Mouse (Mus musculus): ENCODE data around the gene Eci1. TPM values are rescaled to one million over a fixed set of nuclear protein-coding genes. Genes with fewer than 3 reads are reported as not detected.

Eci1 gene
- polyA plus RNA-seq, 1 experiment from 2014 or later, result 68.2 TPM

- ATAC-seq (ENCODE audit: insufficient number of reproducible peaks, low FRiP score, low TSS enrichment, low read depth), result no peak
- no peak overlapping the region for H3K9ac ChIP-seq
Observed at GRCm38 (mm10) chr17:24463374-24464133, 37.1 kb downstream of the Eci1 start.

GRCm38 (mm10) chr17:24468636-24469246 lies 42.3 kb downstream of the Eci1 start:
- no peak overlapping the region for H3K4me3 ChIP-seq
- no peak overlapping the region for H3K27ac ChIP-seq
- H3K9me3 ChIP-seq, result no peaks in the 10 kb centered on the region
- H3K27me3 ChIP-seq, result no peaks in the 10 kb centered on the region
- no peak overlapping the region for H3K4me2 ChIP-seq
- ATAC-seq (ENCODE audit: insufficient number of reproducible peaks, low FRiP score, low TSS enrichment, low read depth), result no peak
- H3K4me1 ChIP-seq, result peaks cover 32% of the 10 kb centered on the region
- H3K9ac ChIP-seq, result no peak overlapping the region
- H3K36me3 ChIP-seq, result peaks cover 3% of the 10 kb centered on the region; the same call in 1 of the 2 replicates
- 91% methylated on average over 5 of the region's 5 CpGs for WGBS

More at GRCm38 (mm10) chr17:24463374-24464133, 37.1 kb downstream of the Eci1 start:
- Histone ChIP-seq H3K4me2 (no peak overlapping the region), H3K4me3 (no peak overlapping the region), H3K4me1 (no peaks in the 10 kb centered on the region), H3K27ac (no peak overlapping the region), H3K27me3 (no peaks in the 10 kb centered on the region), H3K9me3 (no peaks in the 10 kb centered on the region), H3K36me3 (no peaks in the 10 kb centered on the region)
- WGBS, result 51% methylated on average over 6 of the region's 6 CpGs

- Histone ChIP-seq H3K9me3 (no peaks in the 10 kb centered on the region), H3K9ac (peak overlapping the region; percentile 76), H3K4me1 (peaks cover 39% of the 10 kb centered on the region), H3K4me2 (peak overlapping the region; percentile 95), H3K36me3 (peaks cover 10% of the 10 kb centered on the region; the same call in 1 of the 2 replicates), H3K27me3 (no peaks in the 10 kb centered on the region), H3K27ac (peak overlapping the region; percentile 88), H3K4me3 (peak overlapping the region; percentile 88)
- 16% methylated on average over 7 of the region's 7 CpGs for WGBS
- ATAC-seq (ENCODE audit: insufficient number of reproducible peaks, low FRiP score, low TSS enrichment, low read depth), result no peak
Observed at GRCm38 (mm10) chr17:24469336-24469909, 43.0 kb downstream of the Eci1 start.

- Histone ChIP-seq H3K9me3 (no peaks in the 10 kb centered on the region), H3K4me3 (peak within 1 kb of the TSS; percentile 88), H3K27ac (peak within 1 kb of the TSS; percentile 88), H3K36me3 (peaks cover 16% of the 10 kb centered on the region; the same call in 1 of the 2 replicates), H3K4me2 (peak within 1 kb of the TSS; percentile 95), H3K4me1 (peaks cover 39% of the 10 kb centered on the region), H3K9ac (peak within 1 kb of the TSS; percentile 76), H3K27me3 (no peaks in the 10 kb centered on the region)
- under 1% methylated on average over 63 of the region's 75 CpGs for WGBS
- ATAC-seq (ENCODE audit: insufficient number of reproducible peaks, low FRiP score, low TSS enrichment, low read depth), result peak; percentile 95
Observed at GRCm38 (mm10) chr17:24469910-24470602, 43.6 kb downstream of the Eci1 start, which contains the start of the genes E4f1 and Pgp. E4f1 (minus strand) TSS chr17:24470313. Pgp (plus strand) TSS chr17:24470392.

GRCm38 (mm10) chr17:24470701-24471527 lies 44.5 kb downstream of the Eci1 start:
- Histone ChIP-seq H3K4me1 (peaks cover 39% of the 10 kb centered on the region), H3K27me3 (no peaks in the 10 kb centered on the region), H3K27ac (peak overlapping the region; percentile 82), H3K9ac (peak overlapping the region; percentile 76), H3K4me2 (peak overlapping the region; percentile 95), H3K9me3 (no peaks in the 10 kb centered on the region), H3K4me3 (peak overlapping the region; percentile 88), H3K36me3 (peaks cover 25% of the 10 kb centered on the region)
- no peak for ATAC-seq (ENCODE audit: insufficient number of reproducible peaks, low FRiP score, low TSS enrichment, low read depth)
- WGBS, result 1% methylated on average over 68 of the region's 68 CpGs

GRCm38 (mm10) chr17:24472512-24472911 lies 46.1 kb downstream of the Eci1 start:
- ATAC-seq (ENCODE audit: insufficient number of reproducible peaks, low FRiP score, low TSS enrichment, low read depth), result no peak
- 71% methylated on average over 4 of the region's 4 CpGs for WGBS
- Histone ChIP-seq H3K4me2 (peak overlapping the region; percentile 95), H3K9me3 (no peaks in the 10 kb centered on the region), H3K4me3 (peak overlapping the region; percentile 88; the same call in 1 of the 2 replicates), H3K27ac (no peak overlapping the region), H3K36me3 (peaks cover 39% of the 10 kb centered on the region), H3K9ac (no peak overlapping the region), H3K27me3 (no peaks in the 10 kb centered on the region), H3K4me1 (peaks cover 39% of the 10 kb centered on the region)

- Histone ChIP-seq H3K9me3 (no peaks in the 10 kb centered on the region), H3K4me3 (no peak within 1 kb of the TSS), H3K9ac (no peak within 1 kb of the TSS), H3K27ac (peak within 1 kb of the TSS; percentile 30; the same call in 1 of the 2 replicates), H3K36me3 (peaks cover 42% of the 10 kb centered on the region), H3K4me2 (no peak within 1 kb of the TSS), H3K27me3 (no peaks in the 10 kb centered on the region), H3K4me1 (peaks cover 48% of the 10 kb centered on the region)
- ATAC-seq (ENCODE audit: insufficient number of reproducible peaks, low FRiP score, low TSS enrichment, low read depth), result no peak
- 69% methylated on average over 6 of the region's 6 CpGs for WGBS
Observed at GRCm38 (mm10) chr17:24473612-24474275, 47.3 kb downstream of the Eci1 start, which contains the start of gene Bricd5. Bricd5 (plus strand) TSS chr17:24473884.

- peaks cover 42% of the 10 kb centered on the region for H3K36me3 ChIP-seq
- ATAC-seq (ENCODE audit: insufficient number of reproducible peaks, low FRiP score, low TSS enrichment, low read depth), result no peak
- H3K4me1 ChIP-seq, result peaks cover 48% of the 10 kb centered on the region
- H3K27ac ChIP-seq, result peak overlapping the region; percentile 30; the same call in 1 of the 2 replicates
- H3K9me3 ChIP-seq, result no peaks in the 10 kb centered on the region
- H3K27me3 ChIP-seq, result no peaks in the 10 kb centered on the region
- H3K4me3 ChIP-seq, result no peak overlapping the region
- WGBS, result 80% methylated on average over 5 of the region's 5 CpGs
- no peak overlapping the region for H3K4me2 ChIP-seq
- H3K9ac ChIP-seq, result no peak overlapping the region
Observed at GRCm38 (mm10) chr17:24474557-24474956, 48.1 kb downstream of the Eci1 start.

GRCm38 (mm10) chr17:24475586-24475985 lies 49.1 kb downstream of the Eci1 start:
- Histone ChIP-seq H3K27me3 (no peaks in the 10 kb centered on the region), H3K4me2 (no peak overlapping the region), H3K4me1 (peaks cover 50% of the 10 kb centered on the region), H3K9ac (no peak overlapping the region), H3K9me3 (no peaks in the 10 kb centered on the region), H3K36me3 (peaks cover 42% of the 10 kb centered on the region), H3K4me3 (no peak overlapping the region), H3K27ac (no peak overlapping the region)
- no peak for ATAC-seq (ENCODE audit: insufficient number of reproducible peaks, low FRiP score, low TSS enrichment, low read depth)
- WGBS, result 89% methylated on average over 6 of the region's 6 CpGs

GRCm38 (mm10) chr17:24476022-24476776 lies 49.8 kb downstream of the Eci1 start:
- H3K4me1 ChIP-seq, result peaks cover 44% of the 10 kb centered on the region
- no peak overlapping the region for H3K4me2 ChIP-seq
- H3K9me3 ChIP-seq, result no peaks in the 10 kb centered on the region
- WGBS, result 91% methylated on average over 10 of the region's 10 CpGs
- ATAC-seq (ENCODE audit: insufficient number of reproducible peaks, low FRiP score, low TSS enrichment, low read depth), result no peak
- H3K4me3 ChIP-seq, result no peak overlapping the region
- H3K27ac ChIP-seq, result no peak overlapping the region
- H3K27me3 ChIP-seq, result no peaks in the 10 kb centered on the region
- peaks cover 42% of the 10 kb centered on the region for H3K36me3 ChIP-seq
- H3K9ac ChIP-seq, result no peak overlapping the region

Data from limb, embryonic 15.5 days (tissue).